Mouse (Mus musculus): ENCODE data around the gene Sobp.

The Sobp gene

GRCm38 (mm10) chr10:43090040-43090439, 84.3 kb downstream of the Sobp start:
- DNase-seq (ENCODE audit: extremely low spot score, low spot score): no peak

GRCm38 (mm10) chr10:43087421-43087820, 86.9 kb downstream of the Sobp start:
- no peak for DNase-seq (ENCODE audit: extremely low spot score, low spot score)

- no peak for DNase-seq (ENCODE audit: extremely low spot score, low spot score)
Measured at GRCm38 (mm10) chr10:43086888-43087287, 87.4 kb downstream of the Sobp start.

GRCm38 (mm10) chr10:43084087-43084366, 90.3 kb downstream of the Sobp start:
- no peak for DNase-seq (ENCODE audit: extremely low spot score, low spot score)

GRCm38 (mm10) chr10:43083288-43084086, 90.8 kb downstream of the Sobp start:
- DNase-seq (ENCODE audit: extremely low spot score, low spot score): no peak

GRCm38 (mm10) chr10:43081316-43081715, 93.0 kb downstream of the Sobp start:
- no peak for DNase-seq (ENCODE audit: extremely low spot score, low spot score)

- no peak for DNase-seq (ENCODE audit: extremely low spot score, low spot score)
Measured at GRCm38 (mm10) chr10:43075535-43076152, 98.7 kb downstream of the Sobp start.

- DNase-seq (ENCODE audit: extremely low spot score, low spot score): no peak
Measured at GRCm38 (mm10) chr10:43073281-43073680, 101.0 kb downstream of the Sobp start.

GRCm38 (mm10) chr10:43070893-43071292, 103.4 kb downstream of the Sobp start:
- no peak for DNase-seq (ENCODE audit: extremely low spot score, low spot score)

- no peak for DNase-seq (ENCODE audit: extremely low spot score, low spot score)
Measured at GRCm38 (mm10) chr10:43065331-43065730, 109.0 kb downstream of the Sobp start.

- DNase-seq (ENCODE audit: extremely low spot score, low spot score): no peak
Measured at GRCm38 (mm10) chr10:43061519-43062105, 112.7 kb downstream of the Sobp start.

GRCm38 (mm10) chr10:43055405-43055804, 118.9 kb downstream of the Sobp start:
- DNase-seq (ENCODE audit: extremely low spot score, low spot score): no peak

GRCm38 (mm10) chr10:43054776-43055175, 119.6 kb downstream of the Sobp start:
- no peak for DNase-seq (ENCODE audit: extremely low spot score, low spot score)

GRCm38 (mm10) chr10:43053861-43054560, 120.3 kb downstream of the Sobp start:
- DNase-seq (ENCODE audit: extremely low spot score, low spot score): no peak

GRCm38 (mm10) chr10:43052462-43052861, 121.9 kb downstream of the Sobp start:
- no peak for DNase-seq (ENCODE audit: extremely low spot score, low spot score)

GRCm38 (mm10) chr10:43047804-43048348, 126.5 kb downstream of the Sobp start:
- no peak for DNase-seq (ENCODE audit: extremely low spot score, low spot score)

- peak; percentile 54 for DNase-seq (ENCODE audit: extremely low spot score, low spot score)
Measured at GRCm38 (mm10) chr10:43043351-43044209, 130.8 kb downstream of the Sobp start.

GRCm38 (mm10) chr10:43042591-43043327, 131.6 kb downstream of the Sobp start:
- no peak for DNase-seq (ENCODE audit: extremely low spot score, low spot score)

- DNase-seq (ENCODE audit: extremely low spot score, low spot score): no peak
Measured at GRCm38 (mm10) chr10:43041794-43042193, 132.5 kb downstream of the Sobp start.

- DNase-seq (ENCODE audit: extremely low spot score, low spot score): no peak
Measured at GRCm38 (mm10) chr10:43037455-43037793, 136.9 kb downstream of the Sobp start.

Data from neural tube, embryonic 10.5 days (tissue).